Mouse (Mus musculus) G1E-ER4 (cell line): Measurements from ENCODE around the gene Glce. TPM values are rescaled to one million over a fixed set of nuclear protein-coding genes. Genes with fewer than 3 reads are reported as not detected.

Source experiments
- GATA1 ChIP-seq: IDR thresholded peaks from one replicate; pipeline ENCODE4 v1.8.0; 2012; ENCODE audit warnings: low read length, inconsistent platforms
- polyA plus RNA-seq: library from polyadenylated mRNA; stranded (reverse); fragments of >175 nt; gene quantifications from 2 replicates; pipeline ENCODE4 v1.2.3, GENCODE M21; 2012

Glce gene
- 4.6 and 6.6 TPM in 2 replicates for polyA plus RNA-seq

DNA sequence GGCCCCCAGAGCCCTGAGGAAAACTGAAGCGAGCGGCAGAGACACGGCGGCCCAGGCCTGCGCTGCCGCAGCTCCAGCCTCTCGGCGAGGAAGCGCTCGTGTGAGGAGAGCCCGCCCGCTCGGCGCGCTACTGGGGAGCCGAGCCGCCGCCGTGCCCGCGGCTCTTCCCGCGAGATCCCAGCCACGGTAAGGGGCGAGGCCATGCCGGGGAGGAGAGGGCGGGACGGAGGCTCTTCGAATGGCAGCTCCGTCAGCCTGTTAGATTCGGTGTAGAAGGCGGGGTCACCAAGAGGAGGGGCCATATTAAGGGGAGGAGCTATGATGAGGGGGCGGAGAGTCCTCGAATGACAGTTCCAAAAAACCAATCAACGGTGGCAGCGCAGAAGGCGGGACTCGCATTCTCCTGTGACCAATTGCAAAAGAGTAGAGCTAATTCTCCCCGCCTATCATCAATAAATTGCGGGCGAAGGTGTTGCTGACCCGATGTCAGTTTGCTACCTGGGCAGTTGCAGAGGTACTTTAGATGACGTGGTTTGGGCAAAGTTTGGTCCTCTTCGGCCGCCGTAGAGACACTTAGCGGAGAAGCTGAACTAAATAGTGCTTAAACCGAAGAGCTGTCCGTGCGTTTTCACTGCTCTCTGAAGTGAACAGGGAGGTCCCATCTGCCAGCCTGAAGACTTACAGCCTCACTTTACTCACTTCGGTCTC is at the start of gene Glce:
TSS of gene Glce (minus strand) at position 148 of the 708 bp plus-strand sequence.
- TF ChIP-seq GATA1, result no peak

DNA sequence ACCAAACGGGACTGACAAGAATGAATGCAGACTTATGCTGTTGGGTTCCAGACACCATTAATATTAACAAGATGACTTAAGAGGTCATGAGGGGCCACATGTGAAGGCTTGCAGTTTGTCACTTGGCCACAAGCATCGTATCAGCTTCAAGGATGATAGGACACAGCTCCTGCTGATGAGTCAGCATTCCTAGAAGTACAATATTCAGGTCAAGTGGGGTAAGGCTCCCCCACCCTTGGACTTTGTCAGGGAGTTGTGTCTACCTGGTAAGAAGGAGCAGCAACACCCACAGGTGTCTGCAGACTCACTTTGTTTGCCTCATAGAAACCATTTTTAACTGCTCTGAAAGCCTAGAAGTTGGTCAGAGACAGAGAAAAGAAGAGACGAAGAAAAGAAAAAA is 49.8 kb upstream of the Glce start:
- TF ChIP-seq GATA1, result no peak

DNA sequence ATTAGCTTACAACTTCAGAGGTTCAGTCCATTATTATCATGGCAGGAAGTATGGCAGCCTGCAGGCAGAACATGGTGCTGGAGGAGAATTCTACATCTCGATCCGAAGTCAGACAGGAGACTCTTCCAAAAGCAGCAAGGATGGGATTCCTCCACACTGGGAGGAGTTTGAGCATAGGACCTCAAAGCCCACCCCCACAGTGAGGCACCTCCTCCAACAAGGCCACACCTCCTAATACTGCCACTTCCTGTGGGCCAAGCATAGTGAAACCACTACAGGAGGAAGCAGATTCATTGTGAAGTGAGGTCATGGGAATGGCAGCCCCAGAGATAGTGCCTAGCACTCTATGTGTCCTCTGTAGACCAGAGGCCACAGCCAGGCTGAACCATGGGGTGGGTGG is 48.5 kb upstream of the Glce start:
- no peak for TF ChIP-seq GATA1

DNA sequence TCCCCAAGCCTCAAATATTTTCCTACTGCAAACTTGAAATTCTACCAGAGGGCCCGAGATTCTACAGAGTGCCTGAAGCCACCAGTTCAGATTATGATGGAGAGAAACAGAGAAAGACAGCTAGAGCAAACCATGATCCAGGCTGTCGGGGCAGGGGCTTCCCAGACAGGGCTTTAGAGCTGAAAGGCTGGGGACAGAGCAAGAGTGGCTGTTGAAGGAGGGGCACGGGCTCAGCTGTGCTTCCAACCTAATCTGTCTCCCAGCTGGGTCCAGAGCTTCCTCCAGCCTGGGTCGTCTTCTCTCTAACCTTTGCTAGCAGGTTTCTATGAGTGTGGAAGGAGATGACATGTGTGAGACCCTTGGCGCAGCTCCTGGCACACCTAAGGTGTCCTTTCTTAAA is 44.2 kb upstream of the Glce start:
- no peak for TF ChIP-seq GATA1

DNA sequence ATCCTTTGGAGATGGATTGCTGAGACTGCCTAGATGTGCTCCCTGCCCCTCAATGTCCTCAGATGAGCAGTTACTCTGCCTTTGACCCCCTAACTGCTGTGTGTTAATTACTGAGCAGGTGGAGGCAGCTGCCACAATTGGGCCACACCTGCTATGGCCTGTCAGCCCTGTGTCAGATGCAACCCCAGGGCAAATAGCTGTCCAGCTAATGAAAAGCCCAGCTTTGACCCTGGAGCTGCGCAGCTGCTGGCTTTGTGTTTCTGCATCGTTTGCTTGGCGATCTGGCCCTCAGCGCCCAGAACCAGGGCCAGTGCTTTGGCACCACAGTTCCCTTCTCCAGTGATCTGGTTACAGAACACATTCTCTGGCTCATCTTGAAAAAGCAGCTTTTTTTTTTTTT is 43.7 kb upstream of the Glce start:
- TF ChIP-seq GATA1, result no peak

DNA sequence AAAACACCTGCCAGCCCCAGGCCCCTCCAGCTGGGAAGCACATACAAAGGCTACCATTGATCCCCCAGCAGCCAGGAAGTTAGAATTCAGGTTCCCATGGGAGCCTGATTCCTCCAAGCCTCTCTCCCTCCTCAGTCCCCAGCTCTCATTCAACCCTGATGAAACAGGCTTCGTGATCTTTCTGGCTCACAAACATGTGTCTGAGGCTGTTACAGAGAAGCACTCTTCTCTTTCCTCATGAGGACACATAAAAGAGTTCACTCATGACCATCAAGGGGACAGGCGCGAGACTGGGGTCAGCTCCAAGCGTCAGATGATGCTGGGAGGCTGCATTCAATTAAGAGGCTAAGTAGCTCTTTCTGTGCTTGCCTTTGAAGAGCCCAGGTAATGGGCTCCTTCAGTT is 40.4 kb upstream of the Glce start:
- TF ChIP-seq GATA1, result no peak

DNA sequence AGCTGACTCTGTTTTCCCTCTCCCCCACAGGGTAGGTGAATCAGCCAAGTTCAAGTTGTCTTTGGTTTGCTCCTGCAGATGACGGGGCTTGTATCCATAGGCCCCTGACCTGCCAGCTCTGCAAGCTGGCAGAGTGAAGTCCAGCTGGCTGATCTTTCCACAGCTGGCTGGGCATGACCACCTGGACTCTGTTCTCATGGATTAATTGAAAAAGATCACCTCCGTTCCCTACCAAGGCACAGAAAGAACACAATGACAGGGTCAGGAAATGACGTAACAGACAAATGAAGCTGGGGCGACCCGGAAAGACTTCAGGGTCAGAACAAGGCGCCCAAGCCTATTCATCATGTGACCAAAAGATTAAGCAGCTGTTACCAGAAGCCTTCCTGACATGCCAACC is 38.3 kb upstream of the Glce start:
- no peak for TF ChIP-seq GATA1

DNA sequence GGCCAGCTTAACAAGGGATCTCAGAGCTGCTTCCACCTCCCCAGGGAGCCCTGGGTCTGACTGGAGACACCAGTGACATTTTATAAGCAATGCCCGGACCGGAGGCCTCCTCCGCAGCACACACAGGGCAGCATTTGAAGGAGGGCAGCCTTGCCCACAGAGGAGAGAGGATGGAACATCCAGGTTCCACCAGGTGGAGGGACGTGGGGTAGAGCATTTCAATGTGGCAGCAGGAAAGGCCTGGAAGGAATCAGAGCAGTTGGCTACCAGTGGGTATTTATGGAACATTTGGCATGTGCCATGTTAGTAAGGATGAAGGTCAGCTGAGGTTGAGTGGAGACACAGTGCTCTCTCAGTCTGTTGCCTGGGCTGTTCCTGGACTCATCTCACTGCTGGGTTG is 36.3 kb upstream of the Glce start:
- no peak for TF ChIP-seq GATA1

DNA sequence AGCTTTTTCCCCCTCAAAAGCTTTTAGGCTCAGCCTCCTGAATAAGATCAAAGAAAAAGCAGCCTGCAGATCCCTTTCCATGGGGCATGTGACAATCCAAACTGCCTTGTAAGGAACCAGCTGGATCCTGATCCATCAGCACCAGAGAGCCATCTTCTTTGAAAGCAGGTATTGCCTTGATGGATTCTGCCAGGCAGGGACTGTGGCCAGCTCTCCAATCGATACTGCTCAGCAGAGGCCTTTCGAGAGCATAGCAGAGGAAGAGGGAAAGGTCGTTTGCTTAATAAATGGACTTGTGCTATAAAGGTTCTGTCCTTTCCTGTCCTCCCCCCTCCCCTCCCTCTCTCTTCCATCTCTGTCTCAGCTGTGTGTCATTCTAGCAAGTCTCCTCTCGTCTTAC is 33.4 kb upstream of the Glce start:
- no peak for TF ChIP-seq GATA1

DNA sequence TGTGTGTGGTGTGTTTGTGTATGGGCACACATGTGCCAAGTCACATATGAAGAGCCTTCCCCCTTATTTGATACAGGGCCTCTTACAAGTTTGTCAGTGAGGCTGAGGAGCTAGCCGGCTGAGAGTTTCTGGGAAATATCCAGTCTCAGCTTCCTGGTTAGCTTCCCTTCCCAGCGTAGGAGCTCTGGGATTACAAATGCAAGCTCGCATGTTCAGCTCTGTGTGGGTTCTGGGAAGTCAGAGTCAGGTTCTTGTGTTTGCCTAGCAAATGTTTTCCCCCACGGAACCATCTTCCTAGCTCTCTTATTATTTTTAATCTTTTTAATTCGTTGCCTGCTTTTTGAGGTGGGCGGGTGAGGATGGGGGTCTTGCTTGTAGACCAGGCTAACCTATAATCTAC is 32.9 kb upstream of the Glce start:
- TF ChIP-seq GATA1, result no peak

DNA sequence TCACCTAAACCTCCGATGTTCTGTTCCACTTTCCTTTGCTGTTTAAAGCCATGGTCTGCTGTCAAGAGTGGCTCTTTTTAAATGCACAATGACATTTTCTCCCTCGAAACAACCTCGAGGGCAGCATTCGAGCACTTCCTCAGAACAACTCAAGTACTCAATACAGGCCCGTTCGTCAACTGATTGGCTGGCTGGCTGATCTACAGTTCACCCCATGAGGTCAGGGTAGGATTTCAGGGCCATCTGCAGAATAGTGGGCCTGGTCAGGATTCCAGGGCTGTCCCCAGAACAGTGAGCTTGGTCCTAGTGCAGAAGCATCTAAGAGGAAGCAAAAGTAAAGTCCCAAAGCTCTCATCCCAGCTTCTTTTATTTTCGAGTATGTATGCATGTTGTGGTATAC is 32.5 kb upstream of the Glce start:
- no peak for TF ChIP-seq GATA1

DNA sequence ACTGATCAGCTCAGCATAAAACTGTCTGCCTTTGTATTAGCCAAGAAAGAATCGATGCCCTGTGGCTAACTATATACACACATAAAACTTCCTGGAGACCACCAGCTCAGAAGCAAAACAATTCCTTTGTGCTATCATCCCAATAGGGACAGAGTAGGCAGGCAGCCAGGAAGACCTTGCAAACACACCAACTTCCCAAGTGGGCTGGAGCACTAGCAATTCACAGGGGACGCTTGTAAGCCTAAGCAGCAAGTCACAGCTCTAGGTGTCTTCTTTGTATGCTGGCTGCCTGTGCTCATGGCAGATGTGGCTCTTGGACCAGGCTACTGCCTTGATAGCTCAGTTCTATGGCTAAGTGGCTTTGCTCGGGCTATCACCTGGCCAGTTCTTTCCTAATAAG is 32.1 kb upstream of the Glce start:
- TF ChIP-seq GATA1, result no peak

DNA sequence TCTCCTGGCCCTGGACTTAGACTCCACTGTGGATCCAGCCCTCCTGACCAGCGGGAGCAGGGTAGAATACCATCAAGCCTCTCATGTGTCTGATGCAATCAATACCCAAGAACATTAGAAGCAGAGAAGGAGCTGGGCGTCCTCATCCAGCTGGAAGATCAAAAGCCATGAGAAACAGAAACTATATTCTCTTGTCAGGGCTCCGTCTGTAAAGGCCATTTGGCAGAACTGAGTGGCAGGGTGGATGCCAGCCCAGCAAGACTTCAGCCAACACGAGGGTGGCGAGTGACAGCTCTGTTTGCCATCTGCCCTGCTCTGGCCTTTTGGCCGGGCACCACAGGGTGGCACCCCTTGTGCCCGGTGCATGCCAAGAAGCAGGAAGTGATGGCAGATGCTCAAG is 30.8 kb upstream of the Glce start:
- no peak for TF ChIP-seq GATA1

DNA sequence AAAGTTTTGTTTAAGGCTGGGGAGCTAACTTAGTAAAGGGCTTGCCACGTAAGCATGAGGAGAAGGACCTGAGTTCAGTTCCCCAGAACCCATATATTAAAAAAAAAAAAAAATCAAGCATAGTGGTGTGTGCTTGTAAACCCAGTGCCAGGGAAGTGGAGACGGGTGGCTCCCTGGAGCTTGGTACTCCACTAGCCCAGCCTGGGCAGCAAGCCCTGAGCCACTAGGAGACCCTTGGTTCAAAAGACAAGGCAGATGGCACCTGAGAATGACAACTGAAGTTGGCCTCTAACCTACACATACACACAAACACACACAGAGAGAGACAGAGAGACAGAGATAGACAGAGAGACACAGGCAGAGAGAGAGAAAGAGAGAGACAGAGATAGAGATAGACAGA is 30.1 kb upstream of the Glce start:
- no peak for TF ChIP-seq GATA1

DNA sequence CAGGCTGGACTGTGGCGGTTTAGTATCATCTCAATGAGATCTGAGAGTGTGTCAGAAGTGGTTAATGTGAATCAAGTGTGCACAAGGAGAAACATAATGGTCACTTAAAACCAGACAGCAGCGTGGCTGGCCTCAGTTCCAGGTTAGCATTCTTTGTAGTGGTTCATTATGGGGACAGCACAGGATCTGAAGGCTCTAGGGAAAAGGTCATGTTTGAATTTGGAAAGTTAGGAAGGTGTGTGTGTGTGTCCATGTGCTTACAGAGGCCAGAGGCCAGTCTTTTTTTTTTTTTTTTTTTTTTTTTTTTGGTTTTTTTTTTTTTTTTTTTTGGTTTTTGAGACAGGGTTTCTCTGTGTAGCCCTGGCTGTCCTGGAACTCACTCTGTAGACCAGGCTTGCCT is 22.7 kb upstream of the Glce start:
- TF ChIP-seq GATA1, result no peak

DNA sequence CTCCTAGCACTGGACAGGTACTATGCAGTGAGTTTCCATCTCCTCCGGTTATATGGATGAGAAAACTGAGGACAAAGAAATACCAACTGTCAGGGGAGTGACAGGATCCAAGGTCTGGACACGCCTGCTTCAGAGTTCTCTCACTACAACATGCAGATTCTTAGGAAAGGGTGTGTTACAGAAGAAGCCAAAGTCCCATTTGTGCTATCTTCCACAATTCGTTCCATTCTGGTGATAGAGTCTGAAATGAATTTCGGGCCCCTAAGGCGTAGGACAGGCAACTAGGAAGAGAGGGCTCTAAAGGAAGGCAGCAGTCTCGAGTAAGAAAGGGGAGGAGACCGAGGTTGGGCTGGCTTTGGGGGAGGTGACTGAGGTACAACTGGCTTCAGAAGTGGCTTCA is 21.0 kb upstream of the Glce start:
- no peak for TF ChIP-seq GATA1

DNA sequence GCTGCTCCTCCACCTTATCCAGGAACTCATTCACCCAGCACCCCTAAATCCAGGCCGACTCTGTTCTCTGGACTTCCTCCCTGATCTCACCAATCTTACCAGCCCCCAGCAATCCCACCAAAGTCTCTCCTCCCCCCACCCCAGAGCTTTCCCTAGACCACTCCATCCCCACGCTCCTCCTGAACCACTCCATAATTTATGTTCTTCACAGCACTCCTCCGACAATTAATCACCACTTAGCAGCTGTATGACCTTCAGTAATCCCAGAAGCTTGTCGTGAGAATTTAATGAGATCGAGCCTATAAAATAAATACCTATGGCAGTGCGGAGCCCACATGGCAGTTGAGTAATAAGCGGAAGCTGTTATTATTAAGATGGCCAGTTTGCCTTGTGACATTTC is 16.6 kb upstream of the Glce start:
- TF ChIP-seq GATA1, result no peak

DNA sequence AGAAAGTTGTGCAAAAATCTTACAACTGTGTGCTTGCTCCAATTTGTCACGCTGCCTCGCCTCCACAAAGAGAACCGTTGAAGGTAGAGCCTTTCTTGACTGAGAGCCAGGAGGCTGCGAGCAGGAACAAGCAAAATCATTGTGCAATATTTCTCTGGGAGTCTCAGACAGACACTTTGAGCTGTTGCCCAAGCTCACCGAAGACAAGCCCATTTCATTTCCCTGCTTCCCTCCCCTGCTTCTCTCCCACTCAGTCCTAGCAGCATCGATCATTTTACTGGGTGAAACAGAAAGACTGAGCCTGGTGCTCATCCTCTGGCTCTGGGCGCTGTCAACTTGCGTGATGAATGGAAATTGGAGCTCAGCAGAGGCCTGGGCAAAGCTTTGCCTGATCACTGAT is 14.8 kb upstream of the Glce start:
- TF ChIP-seq GATA1, result no peak
